Mouse (Mus musculus): ENCODE measurements at regions not wholly inside any gene's neighbourhood (a gene's known extent, or its start where the extent isn't known, plus 50 kb on each side); places are given as distances from the start of the nearest gene placed in this dataset.

- no peak for DNase-seq (ENCODE audit: low read depth, low spot score)
- H3K79me2 ChIP-seq (ENCODE audit: control insufficient read depth, insufficient read depth, low read length, poor library complexity), result no peaks in the 10 kb centered on the region; the same call in 1 of the 2 replicates
- no peak overlapping the region for H3K27ac ChIP-seq (ENCODE audit: control insufficient read depth, low read depth, low read length)
- no peaks in the 10 kb centered on the region for H3K9me3 ChIP-seq (replicated peaks; ENCODE audit: insufficient read depth, low read length)
- H3K9ac ChIP-seq (ENCODE audit: control insufficient read depth, low read depth, low read length, poor library complexity, severe bottlenecking), result no peak overlapping the region
- no peak overlapping the region for H3K4me3 ChIP-seq (ENCODE audit: control insufficient read depth in 1 of 2, insufficient read depth in 1 of 2, low read depth in 2 of 2, low read length in 2 of 2)
- peaks cover 18 to 20% of the 10 kb centered on the region in 2 experiments for H3K4me1 ChIP-seq (ENCODE audit: control insufficient read depth in 1 of 2, insufficient read depth in 2 of 2, low read length in 2 of 2)
- TF ChIP-seq JUND (IDR thresholded peaks at IDR 0.05; ENCODE audit: low read depth, low read length) (no peak), RCOR1 (IDR thresholded peaks at IDR 0.05; ENCODE audit: low read depth, low read length) (no peak), MXI1 (IDR thresholded peaks at IDR 0.05; ENCODE audit: low read depth, low read length) (no peak), MEF2A (IDR thresholded peaks at IDR 0.05; ENCODE audit: extremely low read depth, insufficient replicate concordance, low read depth, low read length, poor library complexity, severe bottlenecking) (no peak), EP300 (IDR thresholded peaks at IDR 0.05; ENCODE audit: low read depth in 1 of 2, low read length in 2 of 2) (no peak), ZKSCAN1 (IDR thresholded peaks at IDR 0.05; ENCODE audit: low read depth, low read length) (no peak), USF2 (IDR thresholded peaks at IDR 0.05; ENCODE audit: borderline replicate concordance in 1 of 2, insufficient read depth in 1 of 2, low read depth in 1 of 2, low read length in 2 of 2) (no peak), MAFK (IDR thresholded peaks at IDR 0.05; ENCODE audit: borderline replicate concordance, low read depth, low read length) (no peak), GABPA (IDR thresholded peaks at IDR 0.05; ENCODE audit: low read depth, low read length) (no peak), ZMIZ1 (IDR thresholded peaks at IDR 0.05; ENCODE audit: low read depth, low read length) (no peak), HCFC1 (IDR thresholded peaks at IDR 0.05; ENCODE audit: low read depth, low read length) (no peak), POLR2A (IDR thresholded peaks at IDR 0.05; ENCODE audit: control insufficient read depth in 1 of 2, insufficient read depth in 1 of 2, low read depth in 1 of 2, low read length in 2 of 2, poor library complexity in 1 of 2) (no peak), UBTF (IDR thresholded peaks at IDR 0.05; ENCODE audit: borderline replicate concordance, insufficient read depth, low read depth, low read length) (no peak), TBP (IDR thresholded peaks at IDR 0.05; ENCODE audit: low read depth, low read length) (no peak), CTCF (IDR thresholded peaks at IDR 0.05 in 2 of 3, conservative IDR thresholded peaks at IDR 0.05 in 1 of 3; ENCODE audit: control insufficient read depth in 1 of 3, insufficient read depth in 1 of 3, low read depth in 2 of 3, low read length in 3 of 3, poor library complexity in 1 of 3, severe bottlenecking in 1 of 3) (no peak), ZC3H11A (IDR thresholded peaks at IDR 0.05; ENCODE audit: low read depth, low read length) (no peak), TAL1 (IDR thresholded peaks at IDR 0.05; ENCODE audit: low read length) (no peak)
- no peaks in the 10 kb centered on the region for H3K27me3 ChIP-seq (ENCODE audit: control insufficient read depth in 1 of 2, insufficient read depth in 2 of 2, low read length in 2 of 2)
- peaks cover 0 to 17% of the 10 kb centered on the region in 2 experiments; a peak in 2 of 4 replicates for H3K36me3 ChIP-seq (ENCODE audit: control insufficient read depth in 1 of 2, insufficient read depth in 2 of 2, low read length in 2 of 2)
Observed at GRCm38 (mm10) chr12:16181599-16181998, 364.9 kb upstream of the Trib2 start.

GRCm38 (mm10) chr12:16179897-16180296, 363.2 kb upstream of the Trib2 start:
- Histone ChIP-seq H3K9me3 (replicated peaks; ENCODE audit: insufficient read depth, low read length) (no peaks in the 10 kb centered on the region), H3K4me1 (ENCODE audit: control insufficient read depth in 1 of 2, insufficient read depth in 2 of 2, low read length in 2 of 2) (peaks cover 8 to 16% of the 10 kb centered on the region in 2 experiments), H3K27me3 (ENCODE audit: control insufficient read depth in 1 of 2, insufficient read depth in 2 of 2, low read length in 2 of 2) (no peaks in the 10 kb centered on the region), H3K79me2 (ENCODE audit: control insufficient read depth, insufficient read depth, low read length, poor library complexity) (no peaks in the 10 kb centered on the region), H3K4me3 (ENCODE audit: control insufficient read depth in 1 of 2, insufficient read depth in 1 of 2, low read depth in 2 of 2, low read length in 2 of 2) (no peak overlapping the region), H3K36me3 (ENCODE audit: control insufficient read depth in 1 of 2, insufficient read depth in 2 of 2, low read length in 2 of 2) (peaks cover 0 to 7% of the 10 kb centered on the region in 2 experiments; a peak in 2 of 4 replicates), H3K9ac (ENCODE audit: control insufficient read depth, low read depth, low read length, poor library complexity, severe bottlenecking) (no peak overlapping the region), H3K27ac (ENCODE audit: control insufficient read depth, low read depth, low read length) (no peak overlapping the region)
- DNase-seq (ENCODE audit: low read depth, low spot score), result no peak
- TF ChIP-seq E2F4 (IDR thresholded peaks at IDR 0.05; ENCODE audit: borderline replicate concordance, low read depth, low read length) (no peak), JUND (IDR thresholded peaks at IDR 0.05; ENCODE audit: low read depth, low read length) (no peak), POLR2A (IDR thresholded peaks at IDR 0.05; ENCODE audit: control insufficient read depth in 1 of 2, insufficient read depth in 1 of 2, low read depth in 1 of 2, low read length in 2 of 2, poor library complexity in 1 of 2) (no peak), RAD21 (IDR thresholded peaks at IDR 0.05; ENCODE audit: low read depth, low read length) (no peak), MAFK (IDR thresholded peaks at IDR 0.05; ENCODE audit: borderline replicate concordance, low read depth, low read length) (no peak), CHD2 (IDR thresholded peaks at IDR 0.05; ENCODE audit: low read length) (no peak), USF2 (IDR thresholded peaks at IDR 0.05; ENCODE audit: borderline replicate concordance in 1 of 2, insufficient read depth in 1 of 2, low read depth in 1 of 2, low read length in 2 of 2) (no peak), TCF12 (IDR thresholded peaks at IDR 0.05; ENCODE audit: low read depth, low read length) (no peak), MYC (IDR thresholded peaks at IDR 0.05; ENCODE audit: low read depth, low read length) (no peak), SIN3A (IDR thresholded peaks at IDR 0.05; ENCODE audit: low read length) (no peak), RCOR1 (IDR thresholded peaks at IDR 0.05; ENCODE audit: low read depth, low read length) (no peak)

Data from MEL (cell line).